ENCODE assay signal across 8 mouse cellular contexts in the genomic region with DNA sequence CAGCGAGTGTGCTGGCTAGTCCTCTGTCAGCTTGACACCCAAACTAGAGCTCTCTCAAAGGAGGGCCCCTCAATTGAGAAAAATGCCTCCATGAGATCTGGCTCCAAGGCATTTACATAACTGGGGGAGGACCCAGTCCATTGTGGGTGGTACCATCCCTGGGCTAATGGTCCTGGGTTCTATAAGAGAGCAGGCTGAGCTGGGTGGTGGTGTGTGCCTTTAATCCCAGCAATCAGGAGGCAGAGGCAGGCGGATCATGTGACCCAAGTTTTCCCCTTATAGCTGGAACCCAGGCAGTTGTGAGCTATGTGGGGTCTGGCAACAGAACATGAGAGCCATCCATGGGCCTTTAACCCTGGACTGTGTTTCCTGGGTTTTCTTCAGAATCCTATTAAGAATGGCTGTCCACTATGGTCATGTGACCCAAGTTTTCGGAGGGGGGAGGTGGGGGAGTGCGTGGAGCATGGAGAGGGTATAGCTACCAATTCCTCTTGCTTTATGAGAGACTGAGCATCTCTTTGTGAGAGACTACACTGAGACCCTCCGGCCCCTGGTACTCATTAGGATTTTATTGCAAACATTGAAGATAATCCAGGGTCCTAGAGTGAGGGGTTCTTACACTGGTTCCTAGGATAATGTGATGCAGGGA. TPM values are rescaled to one million over a fixed set of nuclear protein-coding genes. Genes with fewer than 3 reads are reported as not detected.
DNase-seq lines count a peak whose midpoint lies in the region; ATAC-seq and TF ChIP-seq lines count a peak whose summit lies in the region.

No protein-coding gene starts in this region.

- H3K4me2 ChIP-seq in embryonic facial prominence, embryonic 12.5 days (replicated peaks), result peak overlapping the region; percentile 82
- H3K4me2 ChIP-seq in hindbrain, embryonic 16.5 days (ENCODE audit: low read length), result peak overlapping the region; percentile 95

- H3K27me3 ChIP-seq in embryonic facial prominence, embryonic 12.5 days, result no peaks in the 10 kb centered on the region
- no peaks in the 10 kb centered on the region for H3K27me3 ChIP-seq in hindbrain, embryonic 16.5 days (replicated peaks; ENCODE audit: control insufficient read depth, insufficient read depth, low read length)

- intact Hi-C loops in left cerebral cortex, postnatal 10 days (cut with DNase I), result no loop called here

- H3K27ac ChIP-seq in embryonic facial prominence, embryonic 12.5 days, result peak overlapping the region; percentile 84
- H3K27ac ChIP-seq in hindbrain, embryonic 16.5 days (ENCODE audit: low read depth, low read length), result peak overlapping the region; percentile 96

- TF ChIP-seq POLR2A in lung, adult 2 months (IDR thresholded peaks at IDR 0.05; ENCODE audit: borderline replicate concordance, extremely low read depth, low read depth, low read length), result no peak

- H3K36me3 ChIP-seq in embryonic facial prominence, embryonic 12.5 days, result peaks cover 45% of the 10 kb centered on the region
- peaks cover 21% of the 10 kb centered on the region for H3K36me3 ChIP-seq in hindbrain, embryonic 16.5 days (ENCODE audit: control insufficient read depth, insufficient read depth, low read length)

- H3K9me3 ChIP-seq in embryonic facial prominence, embryonic 12.5 days, result no peaks in the 10 kb centered on the region
- H3K9me3 ChIP-seq in hindbrain, embryonic 16.5 days (ENCODE audit: control insufficient read depth, low read length), result no peaks in the 10 kb centered on the region

- peak overlapping the region; percentile 97 for H3K4me3 ChIP-seq in lung, adult 2 months (replicated peaks; ENCODE audit: extremely low read depth, low read depth, low read length)
- peak overlapping the region; percentile 70 for H3K4me3 ChIP-seq in embryonic facial prominence, embryonic 12.5 days
- peak overlapping the region; percentile 76 for H3K4me3 ChIP-seq in hindbrain, embryonic 16.5 days (ENCODE audit: low read length)

- peak overlapping the region; percentile 73 for H3K9ac ChIP-seq in embryonic facial prominence, embryonic 12.5 days
- peak overlapping the region; percentile 84 for H3K9ac ChIP-seq in hindbrain, embryonic 16.5 days (ENCODE audit: low read depth, low read length)

- peaks cover 11% of the 10 kb centered on the region for H3K4me1 ChIP-seq in lung, adult 2 months (ENCODE audit: control insufficient read depth, insufficient read depth, low read length)
- peaks cover 5% of the 10 kb centered on the region; the same call in 1 of the 2 replicates for H3K4me1 ChIP-seq in embryonic facial prominence, embryonic 12.5 days
- peaks cover 13% of the 10 kb centered on the region for H3K4me1 ChIP-seq in hindbrain, embryonic 16.5 days (ENCODE audit: control insufficient read depth, insufficient read depth, low read depth, low read length)

- 35% methylated on average over 5 of the region's 5 CpGs for WGBS in lung, adult 2 months
- WGBS in embryonic facial prominence, embryonic 12.5 days, result 23% methylated on average over 5 of the region's 5 CpGs
- 23% methylated on average over 5 of the region's 5 CpGs for WGBS in hindbrain, embryonic 16.5 days

- TF ChIP-seq CTCF in lung, adult 2 months (IDR thresholded peaks at IDR 0.05; ENCODE audit: insufficient read depth, low read length), result no peak

- ATAC-seq in embryonic facial prominence, embryonic 12.5 days (ENCODE audit: insufficient number of reproducible peaks, insufficient read depth, low FRiP score, low TSS enrichment), result peak; percentile 1; the same call in 1 of the 2 replicates
- ATAC-seq in hindbrain, embryonic 16.5 days, result peak; percentile 53

- no peak for DNase-seq in lung, adult 2 months
- no peak for DNase-seq in lung, adult 18-20 months
- peak; percentile 23 for DNase-seq in mesoderm, embryonic 11.5 days (ENCODE audit: low read depth, low spot score)
- no peak for DNase-seq in urinary bladder, postnatal 10 days (ENCODE audit: low spot score)
- no peak for DNase-seq in urinary bladder, postnatal 25 days (ENCODE audit: low spot score)
- no peak for DNase-seq in left cerebral cortex, postnatal 10 days (ENCODE audit: extremely low spot score in 1 of 2, low spot score in 2 of 2)

RNA-seq across cellular contexts. Expression of a gene that starts 5.0 kb away (rescaled TPM):
- 20.6 and 27.6 TPM in 2 replicates for polyA plus RNA-seq in lung, adult 2 months (2012; rRNA removed)
- 0.17 TPM in 1 of 2 replicates, not detected in the other for polyA plus RNA-seq in embryonic facial prominence, embryonic 12.5 days (2016; fragmentation: Nextera tagmentation; extraction: Ambion mirVana)
- 0.16 and 0.30 TPM in 2 replicates for polyA plus RNA-seq in hindbrain, embryonic 16.5 days (2015; fragmentation: Nextera tagmentation; extraction: Ambion mirVana)
- total RNA-seq in left cerebral cortex, postnatal 10 days (2021), result not detected

RNA-seq across cellular contexts. Expression of a gene that starts 8.4 kb away (rescaled TPM):
- 203 and 217 TPM in 2 replicates for polyA plus RNA-seq in lung, adult 2 months (2012; rRNA removed)
- polyA plus RNA-seq in embryonic facial prominence, embryonic 12.5 days (2016; fragmentation: Nextera tagmentation; extraction: Ambion mirVana), result 286 and 305 TPM in 2 replicates
- 370 and 382 TPM in 2 replicates for polyA plus RNA-seq in hindbrain, embryonic 16.5 days (2015; fragmentation: Nextera tagmentation; extraction: Ambion mirVana)
- total RNA-seq in left cerebral cortex, postnatal 10 days (2021), result 100 to 1,000 TPM; 226 to 227 TPM

RNA-seq across cellular contexts. Expression of a gene that starts 25.4 kb away (rescaled TPM):
- polyA plus RNA-seq in lung, adult 2 months (2012; rRNA removed), result 84.8 and 85.6 TPM in 2 replicates
- polyA plus RNA-seq in embryonic facial prominence, embryonic 12.5 days (2016; fragmentation: Nextera tagmentation; extraction: Ambion mirVana), result 41.5 and 51.4 TPM in 2 replicates
- 36.3 and 39.7 TPM in 2 replicates for polyA plus RNA-seq in hindbrain, embryonic 16.5 days (2015; fragmentation: Nextera tagmentation; extraction: Ambion mirVana)
- total RNA-seq in left cerebral cortex, postnatal 10 days (2021), result 10 to 100 TPM; 32.5 to 39.6 TPM

RNA-seq across cellular contexts. Expression of a gene that starts 26.4 kb away (rescaled TPM):
- polyA plus RNA-seq in lung, adult 2 months (2012; rRNA removed), result 70.3 and 82.0 TPM in 2 replicates
- polyA plus RNA-seq in embryonic facial prominence, embryonic 12.5 days (2016; fragmentation: Nextera tagmentation; extraction: Ambion mirVana), result 115 and 128 TPM in 2 replicates
- polyA plus RNA-seq in hindbrain, embryonic 16.5 days (2015; fragmentation: Nextera tagmentation; extraction: Ambion mirVana), result 144 and 156 TPM in 2 replicates
- total RNA-seq in left cerebral cortex, postnatal 10 days (2021), result 10 to 100 TPM; 77.5 to 84.5 TPM

RNA-seq across cellular contexts. Expression of a gene that starts 53.5 kb away (rescaled TPM):
- 10.8 and 13.4 TPM in 2 replicates for polyA plus RNA-seq in lung, adult 2 months (2012; rRNA removed)
- polyA plus RNA-seq in embryonic facial prominence, embryonic 12.5 days (2016; fragmentation: Nextera tagmentation; extraction: Ambion mirVana), result 67.9 and 70.2 TPM in 2 replicates
- polyA plus RNA-seq in hindbrain, embryonic 16.5 days (2015; fragmentation: Nextera tagmentation; extraction: Ambion mirVana), result 136 and 142 TPM in 2 replicates
- 10 to 100 TPM; 88.2 to 88.9 TPM for total RNA-seq in left cerebral cortex, postnatal 10 days (2021)

Comparison
In these comparisons a context has a peak if more than half of its experiments do, and no peak if none do; other contexts are left out.
1. RNA of a gene that starts 5.0 kb away (polyA plus RNA-seq): 20.6 to 27.6 TPM in lung, adult 2 months; 0.17 TPM in embryonic facial prominence, embryonic 12.5 days and 0.16 to 0.30 TPM in hindbrain, embryonic 16.5 days; every median in the first group is over 10 times any median in the second.
2. Peak in every context shown above with its lines, with median percentiles within 50 percentile points of each other: H3K4me3 ChIP-seq.